Mouse (Mus musculus) heart, embryonic 14.5 days (tissue): ENCODE results near the gene Phactr3. TPM values are rescaled to one million over a fixed set of nuclear protein-coding genes. Genes with fewer than 3 reads are reported as not detected.
"Not testable (repeated sequence)": the region's sequence is repeated elsewhere in the genome, so short reads cannot be mapped to it uniquely, and the experiment has no call there.

Source experiments
- ATAC-seq: fragments of 200-750 bp; cut with Nextera tagmentation; 2 replicates; pipeline ENCODE4 v1.8.0; 2017; ENCODE audit warnings: low read depth, moderate TSS enrichment; ENCODE audit not compliant: insufficient number of reproducible peaks, insufficient read depth, low FRiP score
- H3K27ac ChIP-seq, 2 experiments: fragments of 200-500 bp in 1 of 2; fragments of 300-500 bp in 1 of 2; sonication (generic) in 1 of 2; replicated peaks in 1 of 2; 2 replicates each; pipeline ENCODE4 v1.5.1; 2012 to 2014; ENCODE audit warnings: low read depth in 2 of 2, low read length in 2 of 2, control low read depth in 1 of 2, mild to moderate bottlenecking in 1 of 2, mixed read lengths in 1 of 2; ENCODE audit not compliant: control insufficient read depth in 1 of 2, insufficient read depth in 1 of 2
- H3K27me3 ChIP-seq: fragments of 300-500 bp; sonication (generic); 2 replicates; pipeline ENCODE4 v1.6.1; 2014; ENCODE audit warnings: mild to moderate bottlenecking, low read length, control low read depth; ENCODE audit not compliant: control insufficient read depth, insufficient read depth
- H3K36me3 ChIP-seq: fragments of 300-500 bp; sonication (generic); 2 replicates; pipeline ENCODE4 v1.6.1; 2014; ENCODE audit warnings: mild to moderate bottlenecking, control low read depth, low read length, mixed read lengths; ENCODE audit not compliant: control insufficient read depth, insufficient read depth
- H3K4me1 ChIP-seq, 2 experiments: fragments of 200-500 bp in 1 of 2; fragments of 300-500 bp in 1 of 2; sonication (generic) in 1 of 2; 2 replicates each; pipeline ENCODE4 v1.6.1; 2012 to 2014; ENCODE audit warnings: low read length in 2 of 2, control low read depth in 1 of 2, mixed read lengths in 1 of 2; ENCODE audit not compliant: control insufficient read depth in 2 of 2, insufficient read depth in 2 of 2
- H3K4me2 ChIP-seq: fragments of 300-500 bp; sonication (generic); 2 replicates; pipeline ENCODE4 v1.6.1; 2014; ENCODE audit warnings: mild to moderate bottlenecking, low read length
- H3K4me3 ChIP-seq, 2 experiments: fragments of 200-500 bp in 1 of 2; fragments of 300-500 bp in 1 of 2; sonication (generic) in 1 of 2; 2 replicates each; pipeline ENCODE4 v1.5.1; 2012 to 2014; ENCODE audit warnings: low read length in 2 of 2, mild to moderate bottlenecking in 2 of 2, control low read depth in 1 of 2, low read depth in 1 of 2, moderate library complexity in 1 of 2; ENCODE audit not compliant: control insufficient read depth in 1 of 2, insufficient read depth in 1 of 2
- H3K9ac ChIP-seq: fragments of 300-500 bp; sonication (generic); 2 replicates; pipeline ENCODE4 v1.6.1; 2014; ENCODE audit warnings: mild to moderate bottlenecking, low read length
- H3K9me3 ChIP-seq: fragments of 300-500 bp; sonication (generic); 2 replicates; pipeline ENCODE4 v1.6.1; 2016; ENCODE audit warnings: low read length, control low read depth; ENCODE audit not compliant: control insufficient read depth
- WGBS: fragments of 180-500 bp; shearing (Covaris S2); extraction: QIAGEN DNeasy Blood & Tissue Kit; methylation state at CpG from one replicate; pipeline ENCODE4 v1.1.7; 2014; 5-methylcytosine and 5-hydroxymethylcytosine counted together
- polyA plus RNA-seq: library from polyadenylated mRNA; unstranded; fragments of >200 nt; fragmentation: Nextera tagmentation; extraction: Ambion mirVana; gene quantifications from 2 replicates; pipeline ENCODE4 v1.2.1, GENCODE M21; 2014

The Phactr3 gene
- polyA plus RNA-seq, 1 experiment from 2014 or later, result 11.1 TPM

- peak overlapping the region; percentile 61 for H3K4me2 ChIP-seq
- no peaks in the 10 kb centered on the region for H3K9me3 ChIP-seq
- no peak for ATAC-seq
- H3K36me3 ChIP-seq, result no peaks in the 10 kb centered on the region
- H3K4me1 ChIP-seq, result peaks cover 2 to 24% of the 10 kb centered on the region in 2 experiments; a peak in 3 of 4 replicates
- no peak overlapping the region for H3K27ac ChIP-seq
- H3K4me3 ChIP-seq, result no peak overlapping the region
- no peak overlapping the region for H3K9ac ChIP-seq
- 32% methylated on average over 1 of the region's 1 CpGs for WGBS
- no peaks in the 10 kb centered on the region for H3K27me3 ChIP-seq
Observed at GRCm38 (mm10) chr2:178329986-178330385, 211.2 kb downstream of the Phactr3 start.

DNA sequence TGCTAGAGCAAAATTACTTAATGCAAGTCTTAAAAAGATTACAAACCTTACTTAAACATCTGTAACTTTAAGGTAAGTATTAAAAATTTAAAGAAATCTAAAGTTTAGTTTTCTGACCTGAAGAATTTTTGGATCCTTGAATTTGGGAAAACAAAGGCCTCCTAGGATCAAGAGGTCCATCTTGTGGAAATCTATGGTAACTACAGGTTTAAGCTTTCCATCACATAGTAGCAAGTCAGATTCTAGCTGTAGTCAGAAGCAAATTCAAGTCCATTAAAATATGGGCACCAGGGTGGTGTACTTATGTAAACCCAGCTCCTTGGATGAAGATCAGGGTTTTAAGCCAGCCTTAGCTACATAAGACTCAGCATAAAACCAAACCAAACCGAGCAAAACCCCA is 219.1 kb downstream of the Phactr3 start:
- Histone ChIP-seq H3K4me1 (no peaks in the 10 kb centered on the region), H3K27me3 (no peaks in the 10 kb centered on the region), H3K4me2 (no peak overlapping the region), H3K27ac (no peak overlapping the region), H3K9me3 (no peaks in the 10 kb centered on the region), H3K4me3 (no peak overlapping the region), H3K9ac (no peak overlapping the region), H3K36me3 (no peaks in the 10 kb centered on the region)
- ATAC-seq, result no peak
- whole genome bisulfite sequencing, result 26% methylated on average over 1 of the region's 1 CpGs

DNA sequence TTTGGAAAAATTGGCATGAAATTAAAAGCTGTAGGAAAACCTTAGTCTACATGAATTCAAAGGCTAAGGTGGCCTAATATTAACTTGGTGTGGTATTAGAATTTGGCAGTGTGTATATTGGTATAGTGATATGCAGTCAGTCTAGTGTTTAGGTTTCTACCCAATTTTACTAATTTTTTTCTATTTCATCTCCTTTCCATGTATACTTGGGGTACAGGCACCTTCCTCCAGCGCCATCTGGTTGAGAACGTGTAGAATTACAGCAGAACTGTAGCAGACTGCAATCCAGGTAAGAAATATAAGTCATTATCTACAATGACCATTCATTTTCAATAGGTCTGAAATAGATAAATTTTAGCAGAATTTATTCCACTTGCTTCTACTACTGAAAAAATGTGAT is 220.3 kb downstream of the Phactr3 start:
- 0% methylated on average over 2 of the region's 2 CpGs for WGBS

GRCm38 (mm10) chr2:178342105-178342504 is 223.3 kb downstream of the Phactr3 start:
- H3K9ac ChIP-seq, H3K4me1 ChIP-seq, H3K9me3 ChIP-seq, H3K36me3 ChIP-seq, H3K27ac ChIP-seq, H3K4me3 ChIP-seq, H3K4me2 ChIP-seq, H3K27me3 ChIP-seq, ATAC-seq: not testable (repeated sequence)

More for the DNA sequence above, 220.3 kb downstream of the Phactr3 start:
- Histone ChIP-seq H3K4me3 (no peak overlapping the region), H3K36me3 (no peaks in the 10 kb centered on the region), H3K4me1 (no peaks in the 10 kb centered on the region), H3K9ac (no peak overlapping the region), H3K27ac (no peak overlapping the region), H3K4me2 (no peak overlapping the region), H3K27me3 (no peaks in the 10 kb centered on the region), H3K9me3 (no peaks in the 10 kb centered on the region)
- no peak for ATAC-seq

DNA sequence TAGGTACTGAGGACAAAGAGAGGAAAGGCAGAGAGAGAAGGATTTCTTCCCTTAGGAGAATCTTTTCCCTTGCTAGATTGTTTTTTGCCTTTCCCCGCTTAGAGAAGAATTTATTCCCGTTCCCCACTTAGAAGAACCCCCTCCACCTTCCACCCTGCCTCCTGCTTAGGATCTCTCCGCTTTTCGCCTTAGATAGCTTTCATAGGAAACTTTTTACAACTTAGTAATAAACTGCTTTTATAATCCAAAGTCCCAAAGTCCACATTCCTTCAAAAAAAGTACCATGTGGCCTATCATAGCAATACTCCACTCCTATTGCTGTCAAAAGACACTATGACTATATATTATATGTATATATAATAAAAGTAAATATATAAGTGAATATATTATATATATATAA is 223.8 kb downstream of the Phactr3 start:
- WGBS, result 62% methylated on average over 4 of the region's 4 CpGs
- ATAC-seq, result no peak
- no peak overlapping the region for H3K4me2 ChIP-seq

More for the DNA sequence above, 223.8 kb downstream of the Phactr3 start:
- Histone ChIP-seq H3K27ac (no peak overlapping the region), H3K9ac (no peak overlapping the region), H3K9me3 (no peaks in the 10 kb centered on the region), H3K4me3 (no peak overlapping the region), H3K27me3 (no peaks in the 10 kb centered on the region), H3K4me1 (no peaks in the 10 kb centered on the region; a peak in 1 of 4 replicates), H3K36me3 (no peaks in the 10 kb centered on the region)

Other genes starting within 250 kb of the Phactr3 start
- 3.6 and 6.0 TPM in 2 replicates for gene Gm14327, start 221.9 kb upstream of the Phactr3 start, polyA plus RNA-seq
- gene Zfp972, start 193.4 kb upstream of the Phactr3 start, polyA plus RNA-seq, result not detected in 2 replicates
- 27.9 TPM in 2 replicates for gene Gm14326, start 161.7 kb upstream of the Phactr3 start, polyA plus RNA-seq
- 17.2 and 19.2 TPM in 2 replicates for gene Zfp971, start 95.7 kb upstream of the Phactr3 start, polyA plus RNA-seq
- gene Zfp931, start 40.5 kb upstream of the Phactr3 start, polyA plus RNA-seq, result 12.1 and 16.2 TPM in 2 replicates